Mouse (Mus musculus): Measurements from ENCODE around the gene Erc2.
"Not testable (repeated sequence)": the region's sequence is repeated elsewhere in the genome, so short reads cannot be mapped to it uniquely, and the experiment has no call there.

Erc2 gene

DNA sequence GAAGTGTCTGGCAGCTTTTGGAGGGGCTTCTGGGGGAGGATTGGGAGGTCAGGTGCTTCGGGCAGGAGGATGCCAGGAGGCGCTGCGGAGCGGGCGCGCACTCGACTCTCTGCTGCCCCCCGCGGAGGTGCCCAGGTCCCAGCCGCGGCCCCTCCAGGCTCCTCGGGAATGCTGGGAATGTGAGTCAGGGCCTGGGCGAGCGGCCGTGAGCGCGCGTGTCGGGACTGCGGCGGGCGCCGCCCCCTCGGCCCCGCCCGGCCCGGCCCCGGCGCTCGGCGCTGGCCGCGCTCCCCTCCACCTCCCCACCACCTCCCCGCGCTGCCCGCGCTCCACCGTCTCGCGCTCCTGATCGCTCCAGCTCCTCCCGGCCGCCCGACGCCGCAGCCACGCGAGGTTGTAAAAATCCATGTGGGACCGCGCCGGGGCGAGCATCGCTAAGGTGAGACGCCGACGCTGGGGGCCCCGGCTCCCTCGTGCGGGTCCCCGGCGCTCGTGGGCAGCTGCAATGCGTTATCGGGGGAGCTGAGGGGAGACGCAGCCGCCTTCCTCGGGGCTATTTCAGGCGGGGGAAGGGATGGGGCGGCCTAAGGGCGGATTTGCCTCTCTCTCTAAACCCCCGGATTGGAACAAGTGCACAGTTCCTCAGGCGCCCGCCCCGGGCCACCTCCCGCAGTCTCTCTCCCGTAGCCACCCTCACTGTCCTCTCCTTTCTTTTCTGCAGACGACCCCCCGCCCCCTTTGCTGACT is at the start of gene Erc2:
Gene Erc2 (plus strand): TSS at position 253 of the 747 bp plus-strand sequence.
- DNase-seq (ENCODE audit: low spot score): peak; percentile 61

DNA sequence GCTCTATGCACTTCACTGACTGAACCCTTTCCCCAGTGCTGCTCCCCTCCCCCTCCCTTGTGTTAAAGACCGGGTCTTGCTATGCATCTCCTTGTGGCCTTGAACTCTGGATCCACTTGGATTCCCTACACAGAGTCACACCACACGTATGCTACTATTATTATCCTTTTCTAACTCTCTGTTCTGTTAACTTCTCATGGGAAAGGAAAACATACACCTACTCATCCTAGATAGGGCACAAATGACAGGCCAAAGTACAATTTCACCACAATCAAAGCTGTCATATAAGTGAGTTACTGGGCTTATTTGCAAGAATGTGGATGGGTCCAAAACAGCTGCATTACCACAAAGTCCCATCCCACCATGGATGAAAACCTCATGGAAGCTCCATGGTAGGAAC is 43.8 kb upstream of the Erc2 start:
- DNase-seq (ENCODE audit: low spot score): no peak

DNA sequence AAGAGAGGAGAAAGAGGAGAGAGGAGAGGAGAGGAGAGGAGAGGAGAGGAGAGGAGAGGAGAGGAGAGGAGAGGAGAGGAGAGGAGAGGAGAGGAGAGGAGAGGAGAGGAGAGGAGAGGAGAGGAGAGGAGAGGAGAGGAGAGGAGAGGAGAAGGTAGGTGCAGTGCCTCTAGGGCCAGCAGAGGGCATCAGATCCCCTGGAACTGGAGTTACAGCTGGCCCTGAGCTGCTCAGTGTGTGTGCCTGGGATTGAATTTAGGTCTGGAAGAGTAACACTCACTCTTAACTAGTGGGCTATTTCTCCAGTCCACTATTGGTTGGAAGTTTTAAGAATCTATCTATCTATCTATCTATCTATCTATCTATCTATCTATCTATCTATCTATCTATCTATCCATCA is 32.6 kb upstream of the Erc2 start:
- DNase-seq (ENCODE audit: low spot score): not testable (repeated sequence)

DNA sequence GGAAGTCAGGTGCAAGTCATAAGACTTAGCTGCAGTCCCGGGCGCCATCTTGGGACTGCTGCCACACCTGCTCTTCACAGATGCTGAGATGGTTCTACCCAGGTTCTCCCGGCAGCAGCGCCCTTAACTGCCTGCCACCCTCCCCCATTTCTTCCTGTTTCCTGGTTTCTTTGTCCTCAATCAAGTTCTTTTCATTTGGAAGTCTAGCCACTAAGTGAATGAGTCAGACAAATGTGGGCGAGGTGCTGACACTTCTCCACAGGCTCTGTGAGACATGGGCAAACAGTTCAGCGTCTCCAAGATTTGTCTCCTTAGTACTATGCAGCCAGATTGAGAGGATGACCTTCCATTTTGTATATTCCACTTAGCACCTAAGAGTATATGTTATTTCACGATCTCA is 30.1 kb upstream of the Erc2 start:
- DNase-seq (ENCODE audit: low spot score): no peak

DNA sequence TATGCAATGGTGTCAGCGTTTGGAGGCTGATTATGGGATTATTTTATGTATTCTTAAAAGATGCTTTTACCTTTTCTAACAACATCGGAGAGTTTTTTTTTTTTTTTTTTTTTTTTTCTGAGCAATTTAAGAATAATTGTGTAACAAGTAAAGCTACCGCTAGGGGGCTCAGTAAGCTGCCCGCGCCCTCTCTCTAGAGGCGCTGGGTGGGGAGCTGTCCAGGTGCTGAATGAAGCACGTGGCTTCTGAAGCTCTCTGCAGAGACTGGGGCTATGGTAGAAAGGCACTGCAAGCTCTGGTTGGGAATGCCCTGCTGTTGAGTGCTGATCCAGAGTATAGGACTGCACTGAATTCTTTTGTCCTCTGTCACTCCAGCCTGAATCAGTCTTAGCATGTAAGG is 26.0 kb upstream of the Erc2 start:
- peak; percentile 82 for DNase-seq (ENCODE audit: low spot score)

DNA sequence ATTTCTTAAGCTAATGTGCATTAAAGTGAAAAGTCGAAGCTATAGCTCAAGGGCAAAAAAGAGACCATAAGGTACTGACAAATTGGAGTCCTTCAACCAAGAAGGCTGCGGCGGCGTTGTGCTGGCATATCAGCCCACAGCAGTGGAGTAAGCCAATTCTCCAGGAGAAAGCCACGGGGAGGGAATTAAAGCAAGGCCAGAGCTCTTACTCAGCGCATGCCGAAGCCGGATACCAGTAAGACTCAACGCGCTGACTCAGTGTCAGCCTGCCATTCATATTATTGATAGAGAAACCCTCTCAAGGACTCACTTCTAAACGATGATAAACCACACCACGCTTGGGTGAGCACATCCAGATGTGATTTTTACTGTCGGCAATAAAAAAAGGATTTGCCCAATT is 20.1 kb upstream of the Erc2 start:
- no peak for DNase-seq (ENCODE audit: low spot score)

DNA sequence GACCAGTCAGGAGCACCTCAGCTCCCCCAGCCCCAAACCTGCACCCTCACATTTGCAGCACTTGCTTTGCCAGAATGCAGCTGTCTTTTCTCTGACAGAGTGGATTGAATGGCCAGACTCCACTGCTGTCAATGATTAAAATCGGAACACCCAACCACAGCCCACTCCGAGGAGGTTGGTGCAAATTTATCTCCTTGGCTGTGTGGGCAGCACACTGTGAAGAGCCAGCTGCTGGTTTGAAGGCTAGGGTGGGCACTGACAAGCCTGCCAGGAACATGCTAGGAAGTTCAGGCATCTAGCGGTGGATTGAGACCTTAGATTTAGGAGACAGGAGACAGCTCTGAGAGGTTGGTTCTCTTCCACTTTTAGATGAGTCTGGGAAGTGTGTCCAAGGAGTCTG is 14.8 kb upstream of the Erc2 start:
- no peak for DNase-seq (ENCODE audit: low spot score)

DNA sequence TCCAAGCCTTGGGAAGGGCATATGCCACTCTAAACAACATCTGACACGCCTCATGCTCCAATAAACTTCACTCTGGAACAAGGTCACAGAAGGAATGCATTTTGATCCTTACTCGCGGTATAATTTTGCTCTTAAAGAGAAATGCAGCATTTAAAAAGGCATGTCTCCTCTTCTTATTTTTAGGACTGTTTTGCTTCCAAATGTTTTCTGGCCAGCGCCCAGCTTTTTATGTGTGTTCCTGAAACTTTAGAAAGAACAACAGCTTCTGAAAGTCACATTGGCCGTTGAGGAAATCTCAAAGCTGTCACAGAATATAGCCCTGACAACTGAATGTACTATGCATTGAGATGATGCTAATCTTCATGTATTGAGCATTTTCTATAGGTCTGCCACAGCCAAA is 8.5 kb upstream of the Erc2 start:
- no peak for DNase-seq (ENCODE audit: low spot score)

DNA sequence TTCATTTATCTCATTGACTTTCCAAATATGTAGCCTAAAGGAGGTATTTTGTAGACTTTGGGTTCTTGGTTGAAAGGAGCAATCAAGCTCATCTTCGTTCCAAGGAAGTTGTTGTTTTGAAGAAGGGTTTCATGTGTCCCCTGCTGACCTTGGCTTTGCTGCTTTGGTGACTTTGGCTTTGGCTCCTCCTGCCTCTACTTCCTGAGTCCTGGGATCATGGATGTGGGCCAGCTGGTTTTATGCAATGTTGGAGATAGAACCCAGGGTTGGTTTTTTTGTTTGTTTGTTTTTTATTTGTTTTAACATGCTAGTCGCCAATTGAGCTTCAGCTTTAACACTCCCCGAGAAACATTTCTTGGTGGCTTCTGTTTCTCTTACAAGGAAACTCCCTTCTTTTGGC is 4.9 kb upstream of the Erc2 start:
- no peak for DNase-seq (ENCODE audit: low spot score)

DNA sequence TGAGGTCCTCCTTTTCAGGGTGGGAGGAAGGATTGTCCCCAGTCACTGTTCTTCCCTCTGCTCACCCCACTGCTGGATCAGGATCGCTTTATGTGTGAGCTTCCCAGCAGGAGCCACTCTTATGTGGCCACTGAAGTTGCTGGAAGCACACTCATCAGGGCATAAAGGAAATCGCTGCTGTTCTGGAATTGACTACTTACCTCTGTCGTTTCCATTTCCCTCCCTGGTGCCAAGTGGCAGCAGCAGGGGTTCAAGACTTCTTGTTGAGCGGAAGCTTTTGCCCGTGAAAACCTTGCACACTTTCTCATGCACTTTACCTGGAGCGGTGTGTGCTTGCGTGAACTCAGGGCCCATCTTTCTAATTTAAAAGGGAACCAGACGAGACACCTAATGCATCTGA is 652 bp upstream of the Erc2 start:
- no peak for DNase-seq (ENCODE audit: low spot score)

DNA sequence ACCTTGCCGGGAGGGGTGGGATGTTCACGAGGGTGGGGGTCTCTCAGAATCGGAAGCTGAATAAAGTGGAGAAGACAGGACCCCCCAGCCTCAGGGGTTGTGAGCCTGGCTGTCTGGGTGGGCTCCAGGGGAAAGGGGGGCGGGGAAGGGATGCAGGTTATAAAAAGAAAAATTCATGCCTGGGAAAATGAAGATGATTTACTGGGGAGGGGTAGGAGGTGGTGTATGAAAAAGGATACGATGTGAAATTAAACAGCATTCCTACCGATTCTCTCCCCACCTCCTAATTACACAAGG is 643 bp downstream of the Erc2 start:
- no peak for DNase-seq (ENCODE audit: low spot score)

DNA sequence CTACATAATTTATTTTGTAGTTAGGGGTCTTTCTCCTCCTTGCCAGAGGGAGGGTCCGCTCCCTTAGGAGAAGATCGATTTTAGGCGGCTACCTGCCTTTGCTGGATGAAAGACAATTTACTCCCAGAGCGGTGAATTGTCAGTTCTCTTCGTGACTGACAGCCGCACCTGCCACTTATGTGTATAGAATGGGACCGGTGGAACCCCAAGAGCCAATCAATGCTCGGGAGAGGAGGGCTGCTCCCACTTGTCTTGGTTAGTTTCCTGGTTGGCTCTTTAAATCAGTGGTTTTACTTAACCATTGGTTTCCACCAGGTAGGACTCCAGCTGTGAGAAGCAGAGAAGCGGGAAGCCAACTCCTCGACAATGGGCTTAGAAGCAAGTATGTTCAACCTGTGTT is 1.1 kb downstream of the Erc2 start:
- peak; percentile 29 for DNase-seq (ENCODE audit: low spot score)

DNA sequence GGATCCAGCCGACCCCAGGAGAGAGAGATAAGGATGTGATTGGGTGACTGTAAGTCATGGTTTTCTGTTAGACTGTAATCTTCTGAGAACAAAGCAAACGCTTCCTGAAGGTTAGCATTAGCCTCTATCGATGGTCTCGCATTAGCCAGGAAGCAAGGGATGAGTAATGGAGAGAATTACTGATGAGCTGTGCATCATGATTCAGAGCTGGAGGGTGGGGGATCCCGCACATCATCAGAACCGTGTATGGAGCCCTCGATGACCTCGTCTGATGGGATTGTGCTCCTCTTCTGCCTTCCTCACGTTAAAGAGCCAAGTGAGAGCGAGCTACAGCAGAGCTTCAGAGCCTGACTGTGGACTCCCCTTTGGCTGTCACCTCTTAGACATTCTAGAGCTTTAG is 6.5 kb downstream of the Erc2 start:
- DNase-seq (ENCODE audit: low spot score): no peak

DNA sequence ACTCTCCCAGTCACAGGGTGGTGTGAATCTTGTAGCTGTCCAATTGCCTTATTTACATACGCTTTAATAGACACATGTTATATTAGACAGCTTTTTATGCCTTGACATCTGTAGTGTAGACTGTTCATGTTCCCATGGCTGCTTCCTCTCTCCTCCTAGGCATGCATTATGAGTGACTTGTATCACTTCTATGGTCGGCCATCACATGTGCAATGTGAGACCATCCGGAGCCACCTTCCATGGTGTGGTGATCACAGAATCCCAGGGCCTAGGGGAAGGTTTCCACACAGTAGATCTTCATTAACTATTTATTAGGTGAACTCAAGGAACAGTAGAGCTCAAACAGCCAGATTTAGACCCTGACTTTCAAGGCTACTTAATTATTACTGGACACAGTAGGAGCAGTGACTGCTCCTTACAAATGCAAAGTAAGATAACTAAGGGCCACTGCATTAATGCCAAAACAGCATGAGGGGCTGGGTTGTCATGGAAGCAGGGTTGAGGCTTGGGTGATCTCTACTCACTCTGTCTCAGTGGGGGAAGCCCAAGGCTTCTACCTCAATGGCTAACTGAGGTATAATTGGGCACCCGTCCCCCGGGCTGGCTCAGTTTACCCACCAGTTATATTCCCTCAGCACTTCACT is 7.3 kb downstream of the Erc2 start:
- no peak for DNase-seq (ENCODE audit: low spot score)

DNA sequence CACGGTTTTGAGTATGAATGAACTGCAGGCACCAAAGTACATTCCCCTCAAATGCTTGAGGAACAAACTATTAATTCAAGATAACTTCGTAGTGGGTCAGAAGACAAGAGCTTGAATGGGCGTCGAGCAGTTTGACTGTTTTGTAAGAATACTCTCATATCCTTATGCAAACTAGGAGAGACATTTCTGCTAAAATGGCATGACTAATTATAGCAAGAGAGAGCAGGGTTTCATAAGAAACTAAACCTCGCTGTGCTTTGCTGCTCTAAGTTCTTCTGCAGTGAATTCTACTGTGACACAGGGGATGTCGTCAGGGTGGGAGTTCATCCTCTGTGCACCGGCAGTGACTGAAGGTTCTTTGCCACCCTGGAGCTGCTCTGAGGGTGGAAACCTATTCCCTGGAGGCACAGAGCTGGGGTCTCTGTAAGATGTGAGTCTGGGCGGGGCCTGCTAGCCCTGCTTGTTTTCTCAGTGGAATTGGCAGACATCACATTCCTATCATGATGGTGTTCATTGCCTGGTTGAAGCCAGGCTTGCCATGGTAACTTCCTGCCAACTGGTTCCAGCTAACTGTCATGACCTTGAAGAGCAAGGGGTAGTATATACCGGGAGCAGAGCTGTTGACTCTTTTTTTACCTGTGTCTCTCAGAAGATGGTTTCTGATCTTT is 8.9 kb downstream of the Erc2 start:
- DNase-seq (ENCODE audit: low spot score): no peak

DNA sequence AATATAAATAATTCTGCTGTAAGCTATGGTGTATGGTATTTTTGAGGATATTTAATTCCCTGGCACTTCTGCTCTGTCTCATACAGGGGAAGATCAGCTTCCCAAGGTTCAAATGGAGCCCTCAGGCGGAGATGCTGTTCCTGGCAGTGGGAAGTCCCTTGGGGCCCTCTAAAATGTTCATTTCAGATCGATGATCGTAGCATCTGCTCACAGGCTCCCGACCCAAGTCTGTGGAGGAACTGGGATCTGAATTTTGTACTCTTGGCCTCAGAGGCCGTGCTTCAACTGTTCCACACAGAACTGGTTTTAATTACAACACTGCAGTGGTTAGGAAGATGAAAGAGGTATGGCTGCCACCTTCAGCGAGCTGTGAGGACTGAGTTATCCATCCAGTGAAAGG is 12.5 kb downstream of the Erc2 start:
- DNase-seq (ENCODE audit: low spot score): no peak

DNA sequence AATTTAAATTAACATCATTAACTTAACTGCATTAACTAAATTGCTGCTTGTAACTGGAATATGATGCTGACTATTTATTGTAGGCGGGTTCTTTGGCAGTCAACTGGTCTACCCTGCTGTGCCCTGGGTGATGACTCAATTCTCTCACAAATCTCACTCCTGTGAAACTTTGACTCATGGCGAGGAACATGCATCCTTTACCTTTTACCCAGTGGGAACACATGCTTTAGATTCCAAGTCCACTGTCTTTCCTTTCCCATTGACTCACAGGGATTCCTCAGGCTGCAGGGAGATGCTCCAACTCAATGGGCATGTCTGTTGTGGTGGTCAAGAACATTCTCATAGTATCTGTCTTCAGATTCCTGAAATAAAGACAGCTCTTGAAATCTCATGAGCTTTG is 14.3 kb downstream of the Erc2 start:
- no peak for DNase-seq (ENCODE audit: low spot score)

DNA sequence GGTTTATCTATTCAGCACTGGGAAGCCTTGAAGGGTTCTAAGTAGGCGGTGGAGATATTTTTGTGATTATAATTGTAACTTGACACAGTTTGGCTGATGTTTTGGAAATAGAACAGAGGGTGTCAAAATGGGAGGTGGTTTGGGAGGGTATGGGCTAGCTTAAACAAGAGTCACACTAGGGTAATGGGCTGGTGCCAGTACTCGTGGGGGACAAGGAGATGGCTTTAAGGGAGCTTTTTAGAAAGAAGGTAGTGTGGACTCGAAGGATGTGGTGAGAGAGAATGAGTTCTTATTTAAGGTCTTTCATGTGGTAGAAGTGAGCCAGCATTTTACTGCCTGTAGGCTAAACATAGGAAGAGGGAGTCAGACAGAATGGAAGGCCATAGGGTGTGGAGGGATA is 19.2 kb downstream of the Erc2 start:
- no peak for DNase-seq (ENCODE audit: low spot score)

DNA sequence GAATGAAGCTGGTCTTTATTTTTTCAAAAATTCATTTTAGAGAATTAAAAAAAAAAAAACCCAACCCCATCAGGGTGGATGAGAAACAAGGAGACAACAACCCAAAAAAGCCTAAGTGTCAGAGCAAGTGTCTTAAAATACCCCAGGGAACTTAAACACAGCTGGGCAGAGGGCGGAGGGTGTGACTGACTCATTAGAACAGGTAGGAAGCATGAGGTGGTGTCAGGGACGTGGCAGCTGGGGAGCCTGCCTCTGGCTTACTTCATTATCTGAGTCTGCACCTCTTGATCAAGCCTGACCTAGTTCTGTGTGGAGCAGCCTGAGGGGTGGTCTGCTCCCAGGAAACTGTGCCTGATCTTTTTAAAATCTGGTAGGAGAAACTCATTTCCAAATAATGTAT is 20.8 kb downstream of the Erc2 start:
- DNase-seq (ENCODE audit: low spot score): no peak

DNA sequence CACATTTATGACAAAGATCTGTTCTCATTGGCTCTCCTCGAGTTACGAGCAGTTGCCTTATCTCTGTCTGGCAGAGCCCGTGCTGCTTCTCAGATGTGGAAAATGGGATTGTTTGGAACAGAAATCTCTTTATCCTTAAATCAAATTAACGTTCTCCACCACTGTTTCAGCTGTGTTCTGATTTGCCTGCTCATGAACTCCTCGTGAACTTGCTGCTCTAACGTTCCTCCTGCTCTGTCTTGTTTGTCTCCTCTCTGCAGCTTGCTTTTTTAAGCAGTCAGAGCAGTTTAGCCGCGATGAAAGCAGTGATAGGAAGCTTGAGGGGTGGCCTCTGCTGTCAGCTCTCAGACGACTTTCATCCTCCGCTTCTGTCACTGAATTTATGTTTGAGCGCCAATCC is 32.4 kb downstream of the Erc2 start:
- DNase-seq (ENCODE audit: low spot score): no peak

DNA sequence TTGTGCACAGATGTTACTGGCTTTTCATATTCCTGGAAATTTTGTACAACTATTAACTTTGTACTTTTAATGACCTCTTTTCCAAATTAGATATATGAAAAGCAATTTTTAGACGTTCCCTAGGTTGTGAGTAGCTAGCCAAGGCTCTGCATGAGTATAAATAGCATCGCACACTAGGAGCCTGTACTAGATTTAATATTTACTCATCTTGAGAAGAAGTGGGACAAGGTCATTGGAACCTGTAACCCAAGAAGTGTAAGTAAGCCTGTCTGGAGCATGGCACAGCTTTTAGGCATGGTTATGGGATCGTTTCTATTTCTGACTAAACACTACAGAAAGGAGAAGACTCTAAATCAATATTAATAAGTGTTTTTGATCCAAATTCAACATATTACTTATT is 36.4 kb downstream of the Erc2 start:
- DNase-seq (ENCODE audit: low spot score): no peak

DNA sequence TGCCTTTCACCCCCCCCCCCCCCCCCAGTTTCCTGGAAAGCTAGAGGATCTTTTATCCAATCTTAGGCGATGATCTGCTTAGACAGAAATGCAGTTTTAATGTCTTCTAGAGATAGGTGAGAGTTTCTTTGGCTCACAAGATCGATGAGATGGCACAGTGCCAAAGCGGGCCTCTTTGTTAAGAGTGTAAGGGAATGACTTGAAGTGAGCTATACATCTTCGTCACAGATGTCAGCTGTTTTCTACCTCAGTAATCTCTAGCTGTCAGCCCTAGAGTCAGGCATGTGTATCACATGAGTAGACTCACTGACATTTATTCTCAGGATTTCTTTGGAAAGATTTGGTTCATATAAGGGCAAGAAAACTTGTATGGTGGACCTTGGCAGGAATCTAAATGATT is 39.2 kb downstream of the Erc2 start:
- DNase-seq (ENCODE audit: low spot score): no peak

DNA sequence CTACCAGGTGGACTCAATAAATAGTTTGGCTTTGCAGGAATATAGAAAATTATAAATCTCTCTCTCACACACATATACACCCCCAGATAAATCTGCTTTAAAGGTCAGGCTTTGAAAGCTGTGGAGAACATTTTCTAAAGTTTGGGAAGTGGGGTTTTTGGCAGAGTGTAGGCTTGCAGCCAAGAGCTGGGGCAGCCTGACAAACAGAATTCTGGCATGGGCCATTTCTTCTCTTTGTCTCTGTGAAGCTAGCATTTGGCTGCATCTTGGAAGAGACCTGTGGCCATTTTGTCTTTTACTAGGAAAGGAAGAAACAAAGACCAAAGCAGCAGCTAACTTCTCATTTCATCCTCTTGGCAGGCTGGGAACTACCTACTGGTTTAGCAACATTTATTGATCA is 40.0 kb downstream of the Erc2 start:
- no peak for DNase-seq (ENCODE audit: low spot score)
